Mouse (Mus musculus): ENCODE data around the gene Muc13. TPM values are rescaled to one million over a fixed set of nuclear protein-coding genes. Genes with fewer than 3 reads are reported as not detected.

The Muc13 gene
- total and polyA plus RNA-seq, 3 experiments, result 0.21 to 6.4 (median 2.9) TPM

- no peak for TF ChIP-seq CTCF (IDR thresholded peaks at IDR 0.05; ENCODE audit: low read depth, low read length)
- TF ChIP-seq TAL1 (conservative IDR thresholded peaks at IDR 0.05; ENCODE audit: low read depth, low read length), result no peak
- no peak for TF ChIP-seq GATA2 (IDR thresholded peaks at IDR 0.05; ENCODE audit: borderline replicate concordance, low read depth, low read length)
- TF ChIP-seq GATA1 (IDR thresholded peaks at IDR 0.05; ENCODE audit: borderline replicate concordance, low read length), result no peak
- TF ChIP-seq POLR2AphosphoS5 (IDR thresholded peaks at IDR 0.05; ENCODE audit: insufficient replicate concordance, low read depth, low read length), result no peak
- Histone ChIP-seq H3K4me3 (ENCODE audit: low read depth, low read length) (no peak overlapping the region; the same call in 1 of the 2 replicates), H3K27me3 (ENCODE audit: insufficient read depth, low read length) (peaks cover 24% of the 10 kb centered on the region), H3K4me1 (ENCODE audit: insufficient read depth, low read depth, low read length) (peaks cover 28% of the 10 kb centered on the region), H3K9me3 (replicated peaks) (peaks cover 18% of the 10 kb centered on the region), H3K36me3 (replicated peaks) (no peaks in the 10 kb centered on the region)
- ATAC-seq (ENCODE audit: extremely low read depth, insufficient number of reproducible peaks, low FRiP score, poor library complexity, severe bottlenecking) (no peak), DNase-seq (ENCODE audit: low spot score) (no peak)
Measured at GRCm38 (mm10) chr16:33829842-33830511, 36.1 kb downstream of the Muc13 start.

GRCm38 (mm10) chr16:33830512-33831105 lies 36.8 kb downstream of the Muc13 start:
- TF ChIP-seq GATA2 (IDR thresholded peaks at IDR 0.05; ENCODE audit: borderline replicate concordance, low read depth, low read length), result no peak
- no peak for TF ChIP-seq TAL1 (conservative IDR thresholded peaks at IDR 0.05; ENCODE audit: low read depth, low read length)
- no peak for TF ChIP-seq POLR2AphosphoS5 (IDR thresholded peaks at IDR 0.05; ENCODE audit: insufficient replicate concordance, low read depth, low read length)
- no peak for TF ChIP-seq CTCF (IDR thresholded peaks at IDR 0.05; ENCODE audit: low read depth, low read length)
- no peak for TF ChIP-seq GATA1 (IDR thresholded peaks at IDR 0.05; ENCODE audit: borderline replicate concordance, low read length)
- Histone ChIP-seq H3K9me3 (replicated peaks) (peaks cover 18% of the 10 kb centered on the region), H3K36me3 (replicated peaks) (no peaks in the 10 kb centered on the region), H3K27me3 (ENCODE audit: insufficient read depth, low read length) (peaks cover 24% of the 10 kb centered on the region), H3K4me1 (ENCODE audit: insufficient read depth, low read depth, low read length) (peaks cover 30% of the 10 kb centered on the region), H3K4me3 (ENCODE audit: low read depth, low read length) (no peak overlapping the region)
- ATAC-seq (ENCODE audit: extremely low read depth, insufficient number of reproducible peaks, low FRiP score, poor library complexity, severe bottlenecking) (no peak), DNase-seq (ENCODE audit: low spot score) (no peak)

- Histone ChIP-seq H3K4me1 (ENCODE audit: insufficient read depth, low read depth, low read length) (peaks cover 41% of the 10 kb centered on the region), H3K9me3 (replicated peaks) (peaks cover 18% of the 10 kb centered on the region), H3K4me3 (ENCODE audit: low read depth, low read length) (no peak overlapping the region), H3K36me3 (replicated peaks) (no peaks in the 10 kb centered on the region), H3K27me3 (ENCODE audit: insufficient read depth, low read length) (peaks cover 26% of the 10 kb centered on the region)
- ATAC-seq (ENCODE audit: extremely low read depth, insufficient number of reproducible peaks, low FRiP score, poor library complexity, severe bottlenecking), result no peak
- no peak for DNase-seq (ENCODE audit: low spot score)
- TF ChIP-seq GATA1 (IDR thresholded peaks at IDR 0.05; ENCODE audit: borderline replicate concordance, low read length) (no peak), POLR2AphosphoS5 (IDR thresholded peaks at IDR 0.05; ENCODE audit: insufficient replicate concordance, low read depth, low read length) (no peak), CTCF (IDR thresholded peaks at IDR 0.05; ENCODE audit: low read depth, low read length) (no peak), TAL1 (conservative IDR thresholded peaks at IDR 0.05; ENCODE audit: low read depth, low read length) (no peak), GATA2 (IDR thresholded peaks at IDR 0.05; ENCODE audit: borderline replicate concordance, low read depth, low read length) (no peak)
Measured at GRCm38 (mm10) chr16:33832057-33832456, 38.2 kb downstream of the Muc13 start.

- Histone ChIP-seq H3K4me1 (ENCODE audit: insufficient read depth, low read depth, low read length) (peaks cover 46% of the 10 kb centered on the region), H3K27me3 (ENCODE audit: insufficient read depth, low read length) (peaks cover 25% of the 10 kb centered on the region), H3K4me3 (ENCODE audit: low read depth, low read length) (no peak overlapping the region; the same call in 1 of the 2 replicates), H3K36me3 (replicated peaks) (no peaks in the 10 kb centered on the region), H3K9me3 (replicated peaks) (peaks cover 18% of the 10 kb centered on the region)
- TF ChIP-seq TAL1 (conservative IDR thresholded peaks at IDR 0.05; ENCODE audit: low read depth, low read length), result no peak
- no peak for TF ChIP-seq CTCF (IDR thresholded peaks at IDR 0.05; ENCODE audit: low read depth, low read length)
- DNase-seq (ENCODE audit: low spot score) (peak; percentile 41), ATAC-seq (ENCODE audit: extremely low read depth, insufficient number of reproducible peaks, low FRiP score, poor library complexity, severe bottlenecking) (no peak; the same call in 1 of the 2 replicates)
Measured at GRCm38 (mm10) chr16:33832728-33833428, 39.0 kb downstream of the Muc13 start.

- H3K4me1 ChIP-seq (ENCODE audit: insufficient read depth, low read depth, low read length), result peaks cover 50% of the 10 kb centered on the region
- peaks cover 18% of the 10 kb centered on the region for H3K9me3 ChIP-seq (replicated peaks)
- DNase-seq (ENCODE audit: low spot score) (no peak), ATAC-seq (ENCODE audit: extremely low read depth, insufficient number of reproducible peaks, low FRiP score, poor library complexity, severe bottlenecking) (no peak)
- peak overlapping the region; percentile 51; the same call in 1 of the 2 replicates for H3K4me3 ChIP-seq (ENCODE audit: low read depth, low read length)
- H3K27me3 ChIP-seq (ENCODE audit: insufficient read depth, low read length), result peaks cover 25% of the 10 kb centered on the region
- no peaks in the 10 kb centered on the region for H3K36me3 ChIP-seq (replicated peaks)
- TF ChIP-seq GATA1 (IDR thresholded peaks at IDR 0.05; ENCODE audit: borderline replicate concordance, low read length), result no peak
- TF ChIP-seq CTCF (IDR thresholded peaks at IDR 0.05; ENCODE audit: low read depth, low read length), result no peak
Measured at GRCm38 (mm10) chr16:33833429-33833753, 39.6 kb downstream of the Muc13 start.

GRCm38 (mm10) chr16:33833781-33834482 lies 40.1 kb downstream of the Muc13 start:
- H3K4me3 ChIP-seq (ENCODE audit: low read depth, low read length), result peak overlapping the region; percentile 51; the same call in 1 of the 2 replicates
- ATAC-seq (ENCODE audit: extremely low read depth, insufficient number of reproducible peaks, low FRiP score, poor library complexity, severe bottlenecking) (peak; percentile 69; the same call in 1 of the 2 replicates), DNase-seq (ENCODE audit: low spot score) (peak; percentile 46)
- TF ChIP-seq CTCF (IDR thresholded peaks at IDR 0.05; ENCODE audit: low read depth, low read length) (no peak), GATA2 (IDR thresholded peaks at IDR 0.05; ENCODE audit: borderline replicate concordance, low read depth, low read length) (no peak), TAL1 (conservative IDR thresholded peaks at IDR 0.05; ENCODE audit: low read depth, low read length) (no peak), GATA1 (IDR thresholded peaks at IDR 0.05; ENCODE audit: borderline replicate concordance, low read length) (no peak), POLR2AphosphoS5 (IDR thresholded peaks at IDR 0.05; ENCODE audit: insufficient replicate concordance, low read depth, low read length) (no peak)
- H3K27me3 ChIP-seq (ENCODE audit: insufficient read depth, low read length), result peaks cover 23% of the 10 kb centered on the region
- no peaks in the 10 kb centered on the region for H3K36me3 ChIP-seq (replicated peaks)
- H3K9me3 ChIP-seq (replicated peaks), result peaks cover 18% of the 10 kb centered on the region
- H3K4me1 ChIP-seq (ENCODE audit: insufficient read depth, low read depth, low read length), result peaks cover 51% of the 10 kb centered on the region
